Mouse (Mus musculus) embryonic fibroblast, embryonic 13.5 days (primary cell): ENCODE results near the gene Ring1. TPM values are rescaled to one million over a fixed set of nuclear protein-coding genes. Genes with fewer than 3 reads are reported as not detected.

Source experiments
- H3K27ac ChIP-seq: 2 replicates; pipeline ENCODE4 v1.5.1; 2012; ENCODE audit warnings: low read length, control low read depth, inconsistent platforms; ENCODE audit not compliant: insufficient read depth
- H3K4me1 ChIP-seq: 2 replicates; pipeline ENCODE4 v1.6.1; 2011; ENCODE audit warnings: low read length; ENCODE audit not compliant: control insufficient read depth, insufficient read depth
- H3K4me3 ChIP-seq: 2 replicates; pipeline ENCODE4 v1.5.1; 2011; ENCODE audit warnings: mild to moderate bottlenecking, control low read depth, low read length; ENCODE audit not compliant: insufficient read depth
- CTCF ChIP-seq: IDR thresholded peaks from 2 replicates; pipeline ENCODE4 v1.5.1; 2011; ENCODE audit warnings: mild to moderate bottlenecking, control low read depth, low read length, moderate library complexity, borderline replicate concordance; ENCODE audit not compliant: insufficient read depth
- POLR2A ChIP-seq: IDR thresholded peaks from 2 replicates; pipeline ENCODE4 v1.6.1; 2011; ENCODE audit warnings: low read depth, mild to moderate bottlenecking, control low read depth, low read length, moderate library complexity
- polyA plus RNA-seq: library from polyadenylated mRNA; stranded (reverse); fragments of >200 nt; gene quantifications from 2 replicates; pipeline ENCODE4 v1.2.4, GENCODE M21; 2011; ENCODE audit warnings: low read depth; ENCODE audit not compliant: missing spikeins, insufficient read length

Ring1 gene
- polyA plus RNA-seq, 1 experiment, result 13.8 TPM

GRCm38 (mm10) chr17:34028501-34029149 is 4.1 kb upstream of the Ring1 start:
- Histone ChIP-seq H3K4me3 (no peak overlapping the region), H3K4me1 (peaks cover 24% of the 10 kb centered on the region), H3K27ac (no peak overlapping the region)
- TF ChIP-seq POLR2A, result peak; percentile 33; the same call in 1 of the 2 replicates
- TF ChIP-seq CTCF, result no peak

- TF ChIP-seq POLR2A, result peak; percentile 85
- TF ChIP-seq CTCF, result 0 out of 2 replicates have a peak, but pooled peaks have one; percentile 8
- peak within 1 kb of the TSS; percentile 32 for H3K27ac ChIP-seq
- peak within 1 kb of the TSS; percentile 53 for H3K4me3 ChIP-seq
- peaks cover 20% of the 10 kb centered on the region; the same call in 1 of the 2 replicates for H3K4me1 ChIP-seq
These were observed 3.3 kb upstream of the Ring1 start, which contains the start of gene H2-Ke6 for GRCm38 (mm10) chr17:34027656-34028223. TSS of gene H2-Ke6 (minus strand) at chr17:34028060.

- TF ChIP-seq POLR2A (peak; percentile 40), CTCF (no peak)
- Histone ChIP-seq H3K4me3 (peak overlapping the region; percentile 53), H3K27ac (peak overlapping the region; percentile 32), H3K4me1 (peaks cover 20% of the 10 kb centered on the region; the same call in 1 of the 2 replicates)
These were observed 2.6 kb upstream of the Ring1 start for GRCm38 (mm10) chr17:34026917-34027655.

- H3K4me1 ChIP-seq, result peaks cover 20% of the 10 kb centered on the region; the same call in 1 of the 2 replicates
- TF ChIP-seq POLR2A (peak; percentile 5; the same call in 1 of the 2 replicates), CTCF (no peak)
- no peak overlapping the region for H3K4me3 ChIP-seq
- no peak overlapping the region for H3K27ac ChIP-seq
These were observed 1.7 kb upstream of the Ring1 start for GRCm38 (mm10) chr17:34026221-34026620.

- H3K4me1 ChIP-seq, result peaks cover 20% of the 10 kb centered on the region; the same call in 1 of the 2 replicates
- no peak for TF ChIP-seq CTCF
- TF ChIP-seq POLR2A, result peak; percentile 29; the same call in 1 of the 2 replicates
- peak overlapping the region; percentile 67; the same call in 1 of the 2 replicates for H3K4me3 ChIP-seq
- H3K27ac ChIP-seq, result no peak overlapping the region
These were observed 1.3 kb upstream of the Ring1 start for GRCm38 (mm10) chr17:34025756-34026151.

GRCm38 (mm10) chr17:34024861-34025755 is 628 bp upstream of the Ring1 start:
- TF ChIP-seq CTCF (no peak), POLR2A (0 out of 2 replicates have a peak, but pooled peaks have one; percentile 25)

GRCm38 (mm10) chr17:34023678-34024077 is 802 bp downstream of the Ring1 start:
- Histone ChIP-seq H3K4me3 (peak overlapping the region; percentile 67; the same call in 1 of the 2 replicates), H3K4me1 (peaks cover 10% of the 10 kb centered on the region; the same call in 1 of the 2 replicates), H3K27ac (no peak overlapping the region)
- TF ChIP-seq POLR2A, result no peak
- no peak for TF ChIP-seq CTCF

More at GRCm38 (mm10) chr17:34024861-34025755, 628 bp upstream of the Ring1 start:
- H3K4me1 ChIP-seq, result peaks cover 20% of the 10 kb centered on the region; the same call in 1 of the 2 replicates
- H3K4me3 ChIP-seq, result peak overlapping the region; percentile 67
- peak overlapping the region; percentile 58 for H3K27ac ChIP-seq

GRCm38 (mm10) chr17:34022987-34023386 is 1.5 kb downstream of the Ring1 start:
- H3K27ac ChIP-seq, result no peak overlapping the region
- peaks cover 7% of the 10 kb centered on the region; the same call in 1 of the 2 replicates for H3K4me1 ChIP-seq
- TF ChIP-seq POLR2A (no peak), CTCF (no peak)
- no peak overlapping the region for H3K4me3 ChIP-seq

GRCm38 (mm10) chr17:34022414-34022783 is 2.1 kb downstream of the Ring1 start:
- Histone ChIP-seq H3K27ac (no peak overlapping the region), H3K4me1 (peaks cover 7% of the 10 kb centered on the region; the same call in 1 of the 2 replicates), H3K4me3 (no peak overlapping the region)
- TF ChIP-seq POLR2A, result no peak
- no peak for TF ChIP-seq CTCF
